Mouse (Mus musculus) testis, adult 2 months (tissue): Measurements from ENCODE around the gene Nudt9. TPM values are rescaled to one million over a fixed set of nuclear protein-coding genes. Genes with fewer than 3 reads are reported as not detected.

Experiments used
- H3K27ac ChIP-seq: fragments of 200-500 bp; 2 replicates; pipeline ENCODE4 v1.5.1; 2012; ENCODE audit warnings: low read depth, low read length; ENCODE audit not compliant: control insufficient read depth, insufficient read depth
- H3K27me3 ChIP-seq: fragments of 200-500 bp; 2 replicates; pipeline ENCODE4 v1.6.1; 2012; ENCODE audit warnings: mild to moderate bottlenecking, low read length, moderate library complexity; ENCODE audit not compliant: control insufficient read depth, insufficient read depth
- H3K36me3 ChIP-seq: fragments of 200-500 bp; 2 replicates; pipeline ENCODE4 v1.6.1; 2012; ENCODE audit warnings: mild to moderate bottlenecking, low read length; ENCODE audit not compliant: control insufficient read depth, insufficient read depth
- H3K4me1 ChIP-seq: fragments of 200-500 bp; 2 replicates; pipeline ENCODE4 v1.6.1; 2012; ENCODE audit warnings: low read length; ENCODE audit not compliant: control insufficient read depth, insufficient read depth
- H3K4me3 ChIP-seq: fragments of 200-500 bp; 2 replicates; pipeline ENCODE4 v1.5.1; 2012; ENCODE audit warnings: low read depth, mild to moderate bottlenecking, low read length, moderate library complexity, mixed read lengths; ENCODE audit not compliant: control insufficient read depth
- CTCF ChIP-seq: fragments of 200-500 bp; IDR thresholded peaks from 2 replicates; pipeline ENCODE4 v1.5.1; 2012; ENCODE audit warnings: low read depth, mild to moderate bottlenecking, inconsistent platforms, low read length, moderate library complexity; ENCODE audit not compliant: control insufficient read depth, insufficient read depth, insufficient replicate concordance
- POLR2A ChIP-seq: fragments of 200-500 bp; IDR thresholded peaks from 2 replicates; pipeline ENCODE4 v1.6.1; 2012; ENCODE audit warnings: low read depth, mild to moderate bottlenecking, inconsistent platforms, low read length, moderate library complexity; ENCODE audit not compliant: control insufficient read depth
- polyA plus RNA-seq: library from polyadenylated mRNA; depleted of rRNA; stranded (reverse); fragments of >200 nt; gene quantifications from 2 replicates; pipeline ENCODE4 v1.2.3, GENCODE M21; 2012

The Nudt9 gene
- polyA plus RNA-seq, 1 experiment, result 170 TPM

GRCm38 (mm10) chr5:104042906-104043305 lies 3.2 kb upstream of the Nudt9 start:
- TF ChIP-seq CTCF, result no peak
- TF ChIP-seq POLR2A, result no peak
- Histone ChIP-seq H3K36me3 (no peaks in the 10 kb centered on the region), H3K4me3 (no peak overlapping the region), H3K4me1 (peaks cover 6% of the 10 kb centered on the region), H3K27ac (peak overlapping the region; percentile 15; the same call in 1 of the 2 replicates), H3K27me3 (no peaks in the 10 kb centered on the region)

DNA sequence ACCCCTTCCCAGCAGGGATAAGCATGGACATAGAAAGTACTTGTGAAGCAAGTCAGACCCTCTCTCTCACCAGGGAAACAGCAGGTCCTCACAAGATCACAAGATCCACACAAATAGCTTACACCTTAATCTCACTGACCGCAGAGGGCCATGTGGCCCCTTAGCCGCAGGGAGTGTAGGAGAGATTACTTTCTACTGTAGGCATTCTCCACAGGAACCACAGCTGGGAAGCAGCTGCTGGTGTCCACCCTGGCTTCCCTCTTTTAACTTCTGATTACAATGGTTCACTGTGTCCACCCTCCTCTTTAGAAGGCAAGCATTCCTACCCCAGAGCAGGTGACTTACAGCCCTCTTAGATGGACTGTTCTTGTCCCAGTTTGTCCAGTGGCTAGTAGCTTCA lies 2.4 kb upstream of the Nudt9 start:
- TF ChIP-seq CTCF, result no peak
- no peak for TF ChIP-seq POLR2A
- H3K27me3 ChIP-seq, result no peaks in the 10 kb centered on the region
- H3K4me1 ChIP-seq, result peaks cover 6% of the 10 kb centered on the region
- H3K4me3 ChIP-seq, result no peak overlapping the region
- H3K27ac ChIP-seq, result no peak overlapping the region
- no peaks in the 10 kb centered on the region for H3K36me3 ChIP-seq

DNA sequence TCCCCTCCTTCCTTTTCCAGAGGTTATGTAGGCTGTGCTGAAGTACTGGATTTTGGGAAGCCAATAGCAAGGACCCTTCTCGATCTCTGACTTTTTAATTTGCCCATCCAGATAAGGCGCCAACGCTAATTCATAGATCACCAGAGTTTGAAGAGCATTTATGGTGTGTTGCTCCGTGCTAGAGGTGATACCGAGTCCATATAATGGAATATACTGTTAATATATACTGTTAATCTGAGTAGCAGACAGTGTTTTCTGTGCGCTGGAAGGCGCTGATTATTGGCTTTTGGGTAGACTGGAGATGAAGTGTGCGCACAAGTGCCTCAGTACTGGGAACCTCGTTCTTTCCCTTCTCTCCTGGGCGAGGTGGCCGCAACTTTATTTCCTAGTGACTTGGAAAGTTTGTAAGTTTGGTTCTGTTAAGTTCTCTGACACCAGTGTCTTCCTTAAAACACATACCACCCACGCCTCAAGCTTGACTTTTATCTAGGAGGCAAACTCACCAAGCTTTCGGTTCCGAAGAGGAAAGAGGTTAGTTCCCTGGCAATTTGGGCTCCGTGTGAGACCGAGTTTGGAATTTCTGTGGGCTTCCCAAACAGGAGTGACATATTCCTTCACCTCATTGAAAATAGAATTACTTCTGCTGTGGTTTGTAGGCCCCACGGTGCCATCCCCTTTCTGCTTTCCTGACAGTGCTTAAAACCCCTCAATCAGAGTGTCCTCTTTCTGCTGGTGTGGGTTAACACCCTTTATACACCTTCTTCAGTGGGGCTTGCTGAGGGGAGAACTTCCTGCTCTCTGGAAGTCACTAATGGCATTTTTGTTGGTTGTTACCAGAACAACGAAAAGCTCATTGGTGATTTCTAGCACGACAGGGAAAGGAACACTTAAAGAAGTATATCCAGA lies 1.3 kb downstream of the Nudt9 start:
- H3K36me3 ChIP-seq, result 0 out of 2 replicates have a peak, but pooled peaks cover 1% of the 10 kb centered on the region
- H3K4me3 ChIP-seq, result peak overlapping the region; percentile 91
- H3K27me3 ChIP-seq, result no peaks in the 10 kb centered on the region
- H3K27ac ChIP-seq, result peak overlapping the region; percentile 84
- no peak for TF ChIP-seq POLR2A
- no peak for TF ChIP-seq CTCF
- peaks cover 6% of the 10 kb centered on the region for H3K4me1 ChIP-seq

GRCm38 (mm10) chr5:104048139-104048538 lies 2.0 kb downstream of the Nudt9 start:
- Histone ChIP-seq H3K4me1 (peaks cover 6% of the 10 kb centered on the region), H3K27ac (no peak overlapping the region; the same call in 1 of the 2 replicates), H3K27me3 (no peaks in the 10 kb centered on the region), H3K4me3 (no peak overlapping the region), H3K36me3 (0 out of 2 replicates have a peak, but pooled peaks cover 1% of the 10 kb centered on the region)
- TF ChIP-seq CTCF (no peak), POLR2A (no peak)

GRCm38 (mm10) chr5:104052956-104053355 lies 6.8 kb downstream of the Nudt9 start:
- no peaks in the 10 kb centered on the region; the same call in 1 of the 2 replicates for H3K4me1 ChIP-seq
- H3K27me3 ChIP-seq, result no peaks in the 10 kb centered on the region
- no peak overlapping the region for H3K27ac ChIP-seq
- TF ChIP-seq CTCF, result peak; percentile 66; the same call in 1 of the 2 replicates
- TF ChIP-seq POLR2A, result no peak
- H3K4me3 ChIP-seq, result no peak overlapping the region
- H3K36me3 ChIP-seq, result peaks cover 1% of the 10 kb centered on the region; the same call in 1 of the 2 replicates

GRCm38 (mm10) chr5:104054938-104055337 lies 8.8 kb downstream of the Nudt9 start:
- Histone ChIP-seq H3K36me3 (peaks cover 1% of the 10 kb centered on the region), H3K4me3 (no peak overlapping the region), H3K27ac (no peak overlapping the region), H3K4me1 (no peaks in the 10 kb centered on the region; the same call in 1 of the 2 replicates), H3K27me3 (no peaks in the 10 kb centered on the region)
- TF ChIP-seq POLR2A (no peak), CTCF (no peak)

DNA sequence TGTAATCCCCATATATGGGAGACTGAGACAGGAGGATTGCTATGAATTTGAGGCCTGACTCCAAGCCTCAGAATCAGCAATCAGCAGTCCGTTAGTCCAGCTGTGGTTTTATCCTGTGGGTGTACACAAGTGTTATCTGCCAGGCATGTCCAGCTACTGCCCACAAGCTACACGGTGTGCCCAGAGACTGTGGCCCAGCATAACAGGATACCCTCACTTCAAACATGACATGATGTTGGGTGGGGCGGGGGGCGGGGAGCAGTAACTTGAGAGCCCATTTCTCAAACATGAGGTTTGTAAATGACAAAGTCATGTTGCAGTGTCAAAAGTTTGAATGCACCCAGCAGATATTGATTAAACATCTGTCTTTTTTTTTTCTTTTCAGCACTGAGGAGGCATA lies 9.7 kb downstream of the Nudt9 start:
- H3K4me3 ChIP-seq, result no peak overlapping the region
- H3K36me3 ChIP-seq, result peaks cover 3% of the 10 kb centered on the region
- no peak overlapping the region for H3K27ac ChIP-seq
- H3K27me3 ChIP-seq, result no peaks in the 10 kb centered on the region
- H3K4me1 ChIP-seq, result no peaks in the 10 kb centered on the region; the same call in 1 of the 2 replicates
- no peak for TF ChIP-seq POLR2A
